Mouse (Mus musculus) embryonic facial prominence, embryonic 14.5 days (tissue): ENCODE results near the gene Npy. TPM values are rescaled to one million over a fixed set of nuclear protein-coding genes. Genes with fewer than 3 reads are reported as not detected.

Experiments used
- ATAC-seq: fragments of 200-750 bp; cut with Nextera tagmentation; 2 replicates; pipeline ENCODE4 v1.8.0; 2017; ENCODE audit warnings: low read depth, moderate number of reproducible peaks, moderate TSS enrichment
- DNase-seq: peaks from one replicate; pipeline ENCODE4 v3.0.0-alpha.2; 2015; ENCODE audit warnings: low spot score
- H3K27ac ChIP-seq: fragments of 300-500 bp; sonication (generic); replicated peaks from 2 replicates; pipeline ENCODE4 v1.5.1; 2014; ENCODE audit warnings: low read depth, mild to moderate bottlenecking, low read length, moderate library complexity
- H3K27me3 ChIP-seq: fragments of 300-500 bp; sonication (generic); replicated peaks from 2 replicates; pipeline ENCODE4 v1.6.1; 2014; ENCODE audit warnings: low read length; ENCODE audit not compliant: control insufficient read depth, insufficient read depth
- H3K36me3 ChIP-seq: fragments of 300-500 bp; sonication (generic); 2 replicates; pipeline ENCODE4 v1.6.1; 2014; ENCODE audit warnings: low read length, mixed read lengths; ENCODE audit not compliant: control insufficient read depth, insufficient read depth
- H3K4me1 ChIP-seq: fragments of 300-500 bp; sonication (generic); 2 replicates; pipeline ENCODE4 v1.6.1; 2014; ENCODE audit warnings: antibody characterized with exemption, low read length; ENCODE audit not compliant: control insufficient read depth, insufficient read depth
- H3K4me2 ChIP-seq: fragments of 300-500 bp; sonication (generic); 2 replicates; pipeline ENCODE4 v1.6.1; 2014; ENCODE audit warnings: low read depth, mild to moderate bottlenecking, low read length, moderate library complexity, mixed read lengths
- H3K4me3 ChIP-seq: fragments of 300-500 bp; sonication (generic); 2 replicates; pipeline ENCODE4 v1.5.1; 2014; ENCODE audit warnings: low read depth, mild to moderate bottlenecking, low read length
- H3K9ac ChIP-seq: fragments of 300-500 bp; sonication (generic); 2 replicates; pipeline ENCODE4 v1.6.1; 2014; ENCODE audit warnings: low read depth, mild to moderate bottlenecking, low read length, moderate library complexity, mixed read lengths
- H3K9me3 ChIP-seq: fragments of 300-500 bp; sonication (generic); 2 replicates; pipeline ENCODE4 v1.6.1; 2016; ENCODE audit warnings: low read length; ENCODE audit not compliant: control insufficient read depth
- WGBS: fragments of 180-500 bp; shearing (Covaris S2); extraction: QIAGEN DNeasy Blood & Tissue Kit; methylation state at CpG from one replicate; pipeline ENCODE4 v1.1.7; 2014; 5-methylcytosine and 5-hydroxymethylcytosine counted together
- polyA plus RNA-seq: library from polyadenylated mRNA; unstranded; fragments of >200 nt; fragmentation: Nextera tagmentation; extraction: Ambion mirVana; gene quantifications from 2 replicates; pipeline ENCODE4 v1.2.1, GENCODE M21; 2014

Gene Npy
- polyA plus RNA-seq, 1 experiment from 2014 or later, result 13.8 TPM

DNA sequence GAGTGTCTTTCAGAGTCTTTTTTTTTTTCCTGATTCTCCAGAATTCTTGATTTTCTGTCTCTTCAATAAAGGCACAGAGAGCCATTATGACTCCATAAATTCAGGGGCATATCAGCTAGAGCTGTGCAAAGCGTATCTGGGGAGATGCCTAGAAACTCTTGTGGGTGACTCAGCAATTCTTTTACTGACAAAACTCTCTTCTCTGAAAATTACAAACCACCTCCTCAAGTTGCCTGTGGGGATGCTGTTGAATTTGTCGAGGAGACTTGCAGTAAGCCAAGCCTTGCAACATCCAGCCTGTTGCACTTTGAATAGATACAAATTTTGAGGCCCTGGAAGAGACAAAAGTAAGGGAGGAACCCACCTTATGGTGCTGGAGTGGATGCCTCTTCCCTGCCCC is 34.3 kb downstream of the Npy start:
- 61% methylated on average over 2 of the region's 2 CpGs for WGBS
- H3K27me3 ChIP-seq, result no peaks in the 10 kb centered on the region
- H3K4me2 ChIP-seq, result no peak overlapping the region

DNA sequence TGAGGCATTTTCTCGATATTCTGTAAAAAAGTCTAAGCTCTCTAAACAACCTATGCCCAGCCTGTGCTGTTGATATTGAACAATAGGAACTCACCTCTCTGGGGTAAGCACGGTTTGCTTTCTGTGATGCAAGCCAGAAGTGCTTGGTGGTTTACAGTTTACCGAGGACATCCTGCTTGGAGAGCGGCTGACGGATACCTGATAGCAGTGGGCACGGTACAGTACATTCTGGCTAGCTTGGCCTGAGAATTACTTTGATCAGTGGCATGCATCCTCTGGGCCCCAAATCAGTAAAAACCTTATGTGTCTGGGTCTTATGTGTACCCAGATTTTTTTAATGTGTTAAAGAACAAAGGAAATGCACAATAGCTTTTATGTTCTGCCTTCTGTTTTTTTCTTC is 45.1 kb downstream of the Npy start:
- no peak overlapping the region for H3K4me3 ChIP-seq
- H3K36me3 ChIP-seq, result no peaks in the 10 kb centered on the region
- no peak overlapping the region for H3K27ac ChIP-seq
- H3K9me3 ChIP-seq, result no peaks in the 10 kb centered on the region
- no peak for ATAC-seq
- 60% methylated on average over 6 of the region's 6 CpGs for WGBS
- no peaks in the 10 kb centered on the region for H3K27me3 ChIP-seq
- no peak for DNase-seq
- H3K9ac ChIP-seq, result no peak overlapping the region
- no peaks in the 10 kb centered on the region for H3K4me1 ChIP-seq
- H3K4me2 ChIP-seq, result no peak overlapping the region

More for the DNA sequence above, 34.3 kb downstream of the Npy start:
- H3K4me3 ChIP-seq, result no peak overlapping the region
- no peak overlapping the region for H3K9ac ChIP-seq
- DNase-seq (no peak), ATAC-seq (no peak)
- H3K36me3 ChIP-seq, result no peaks in the 10 kb centered on the region
- H3K4me1 ChIP-seq, result no peaks in the 10 kb centered on the region
- H3K27ac ChIP-seq, result no peak overlapping the region
- no peaks in the 10 kb centered on the region for H3K9me3 ChIP-seq

DNA sequence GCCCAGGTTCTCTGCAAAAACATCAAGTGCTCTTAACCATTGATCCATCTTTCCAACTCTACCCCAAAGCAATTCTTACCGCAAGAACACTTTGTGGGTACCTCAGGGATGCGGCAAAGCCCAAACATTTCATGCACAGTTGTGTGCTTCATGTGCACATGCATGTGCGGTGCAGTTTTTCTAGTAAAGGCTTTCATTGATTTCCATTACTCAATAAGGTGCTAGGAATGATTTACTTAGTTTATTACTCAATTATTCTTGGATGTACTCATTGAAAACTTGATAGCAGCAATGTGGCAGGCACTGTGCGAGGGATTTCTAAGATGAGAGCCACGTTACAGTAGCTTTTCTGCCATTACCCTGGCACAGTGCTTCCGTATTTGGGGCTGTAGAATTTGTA is 48.6 kb downstream of the Npy start:
- Histone ChIP-seq H3K9ac (no peak overlapping the region), H3K27ac (no peak overlapping the region), H3K4me1 (peaks cover 2% of the 10 kb centered on the region; the same call in 1 of the 2 replicates), H3K27me3 (no peaks in the 10 kb centered on the region), H3K4me2 (no peak overlapping the region), H3K4me3 (no peak overlapping the region), H3K36me3 (no peaks in the 10 kb centered on the region), H3K9me3 (no peaks in the 10 kb centered on the region)
- ATAC-seq (no peak), DNase-seq (no peak)
- 88% methylated on average over 6 of the region's 6 CpGs for WGBS

DNA sequence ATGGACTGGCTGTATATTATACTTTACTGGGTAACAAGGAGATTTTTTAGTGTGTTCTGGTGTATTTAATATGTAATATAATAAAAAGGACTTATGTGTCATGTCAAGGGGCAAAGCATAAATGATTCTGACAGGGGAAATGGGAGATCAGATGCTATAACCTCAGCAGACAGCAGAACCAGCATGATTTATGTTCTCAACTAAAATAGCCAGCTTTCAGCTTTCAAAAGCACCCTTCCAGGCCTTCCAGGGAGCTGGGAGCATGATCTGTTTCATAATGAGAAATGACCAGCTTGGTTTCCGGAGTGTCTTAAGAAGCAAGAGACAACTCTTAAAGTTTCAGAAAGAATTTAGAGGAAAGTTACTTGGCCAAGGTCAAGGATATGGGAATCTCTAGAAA is 51.0 kb downstream of the Npy start:
- Histone ChIP-seq H3K9me3 (no peaks in the 10 kb centered on the region), H3K36me3 (no peaks in the 10 kb centered on the region), H3K9ac (no peak overlapping the region), H3K4me1 (peaks cover 2% of the 10 kb centered on the region; the same call in 1 of the 2 replicates), H3K4me2 (no peak overlapping the region), H3K4me3 (no peak overlapping the region), H3K27me3 (no peaks in the 10 kb centered on the region), H3K27ac (no peak overlapping the region)
- DNase-seq (peak; percentile 6), ATAC-seq (no peak)
- WGBS, result 75% methylated on average over 1 of the region's 1 CpGs

DNA sequence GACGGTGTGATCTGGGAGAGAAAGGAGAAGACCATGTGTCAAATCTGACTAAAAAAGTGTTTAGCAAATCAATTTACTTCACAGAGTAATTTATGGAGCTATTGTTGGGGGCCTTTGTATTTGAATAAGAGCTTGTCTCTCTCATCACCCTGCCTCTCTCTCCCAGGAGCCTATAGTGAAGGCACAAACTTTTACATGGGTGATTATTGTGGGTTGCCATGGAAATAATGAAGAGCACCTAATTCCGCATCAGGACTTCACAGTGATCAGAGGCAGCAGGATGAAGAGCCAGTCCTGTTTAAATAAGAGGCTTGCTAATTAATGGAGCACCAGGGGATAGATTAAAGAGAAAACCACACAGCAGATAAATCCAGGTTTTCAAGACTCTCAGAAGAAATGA is 52.6 kb downstream of the Npy start:
- no peak for ATAC-seq
- WGBS, result 78% methylated on average over 2 of the region's 2 CpGs
- Histone ChIP-seq H3K27ac (no peak overlapping the region), H3K4me2 (no peak overlapping the region), H3K9ac (no peak overlapping the region), H3K4me3 (no peak overlapping the region), H3K4me1 (peaks cover 2% of the 10 kb centered on the region; the same call in 1 of the 2 replicates), H3K27me3 (no peaks in the 10 kb centered on the region), H3K9me3 (no peaks in the 10 kb centered on the region), H3K36me3 (no peaks in the 10 kb centered on the region)
- DNase-seq, result no peak

DNA sequence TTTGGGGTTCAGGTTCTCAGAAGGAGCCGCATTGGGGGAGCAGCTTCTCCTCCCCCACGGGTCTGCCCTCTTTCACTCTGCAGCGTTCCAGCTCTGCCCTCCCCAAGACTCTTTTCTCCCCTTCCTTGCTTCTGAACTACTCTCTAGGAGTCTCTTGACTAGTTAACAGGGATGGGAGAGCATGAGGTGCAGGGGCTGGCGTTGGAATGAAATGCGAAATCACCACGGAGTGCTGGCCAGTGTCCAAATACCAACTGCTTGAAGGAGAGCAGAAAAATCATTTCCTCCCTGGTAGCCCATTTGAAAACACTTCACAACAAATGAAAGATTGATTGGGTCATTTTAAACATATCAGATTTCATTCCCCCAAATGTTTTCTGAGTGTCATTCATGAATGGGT is 53.3 kb downstream of the Npy start:
- H3K4me1 ChIP-seq, result peaks cover 2% of the 10 kb centered on the region; the same call in 1 of the 2 replicates
- no peaks in the 10 kb centered on the region for H3K27me3 ChIP-seq
- no peaks in the 10 kb centered on the region for H3K36me3 ChIP-seq
- ATAC-seq, result no peak
- H3K9ac ChIP-seq, result no peak overlapping the region
- 51% methylated on average over 6 of the region's 6 CpGs for WGBS
- no peak overlapping the region for H3K4me3 ChIP-seq
- DNase-seq, result peak; percentile 19
- H3K9me3 ChIP-seq, result no peaks in the 10 kb centered on the region
- no peak overlapping the region for H3K27ac ChIP-seq
- H3K4me2 ChIP-seq, result no peak overlapping the region
